Mouse (Mus musculus) adrenal gland, adult 8-10 months (tissue): ENCODE measurements around the gene Acss3. TPM values are rescaled to one million over a fixed set of nuclear protein-coding genes. Genes with fewer than 3 reads are reported as not detected.

Experiments used
- DNase-seq: peaks from one replicate; pipeline ENCODE4 v3.0.0; 2022
- total RNA-seq, 4 experiments: library from RNA; stranded (reverse); gene quantifications; 2 replicates each; pipeline ENCODE4 v1.2.4; 2022

Acss3 gene
- total RNA-seq, 4 experiments from 2014 or later = 7.9 to 28.0 (median 18.0) TPM

DNA sequence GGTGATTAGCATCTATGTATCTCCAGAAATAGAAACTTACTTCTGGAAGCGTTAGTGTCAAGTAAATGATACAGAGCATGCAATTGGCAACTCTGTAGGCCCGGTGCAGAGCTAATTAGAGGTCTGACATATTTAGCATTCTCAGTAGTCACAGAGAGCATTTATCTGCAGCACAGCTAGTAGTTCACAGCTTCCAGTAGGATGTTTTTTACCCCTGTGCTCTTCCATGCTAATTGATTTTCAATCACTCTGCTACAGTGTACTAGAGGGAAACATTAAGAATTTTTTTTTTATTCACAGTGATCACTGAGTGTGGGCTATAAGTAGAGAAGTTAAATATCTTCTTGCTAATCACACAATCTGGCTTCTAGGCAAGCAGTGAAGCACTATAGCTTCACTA, 112.3 kb downstream of the Acss3 start:
- DNase-seq = no peak

DNA sequence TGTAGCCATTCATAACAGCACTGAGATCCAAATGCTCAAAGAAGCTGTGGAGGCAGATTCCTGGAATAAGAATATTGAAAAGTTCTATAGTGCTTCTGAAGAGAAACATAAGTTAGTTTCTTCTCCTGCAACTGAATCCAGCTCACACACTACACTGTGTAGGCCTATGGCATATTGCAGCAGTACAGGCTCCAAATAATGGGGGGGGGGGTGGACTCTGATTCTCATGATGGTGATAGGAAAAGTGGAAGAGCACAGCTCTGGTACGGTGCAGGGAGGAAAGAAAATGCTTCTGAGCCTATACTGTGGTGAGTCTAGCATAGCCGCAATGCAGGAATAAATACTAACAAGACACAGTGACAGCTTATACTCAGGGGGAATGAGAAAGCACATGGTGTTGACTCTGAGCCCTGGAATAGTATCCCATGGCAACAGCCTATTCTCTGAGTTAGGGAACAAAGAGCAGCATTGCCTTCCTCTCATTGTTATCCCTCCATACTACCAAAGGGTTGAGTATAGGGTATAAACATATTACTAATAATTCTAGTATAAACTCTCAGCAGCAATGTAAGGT, 125.3 kb downstream of the Acss3 start:
- DNase-seq = no peak

DNA sequence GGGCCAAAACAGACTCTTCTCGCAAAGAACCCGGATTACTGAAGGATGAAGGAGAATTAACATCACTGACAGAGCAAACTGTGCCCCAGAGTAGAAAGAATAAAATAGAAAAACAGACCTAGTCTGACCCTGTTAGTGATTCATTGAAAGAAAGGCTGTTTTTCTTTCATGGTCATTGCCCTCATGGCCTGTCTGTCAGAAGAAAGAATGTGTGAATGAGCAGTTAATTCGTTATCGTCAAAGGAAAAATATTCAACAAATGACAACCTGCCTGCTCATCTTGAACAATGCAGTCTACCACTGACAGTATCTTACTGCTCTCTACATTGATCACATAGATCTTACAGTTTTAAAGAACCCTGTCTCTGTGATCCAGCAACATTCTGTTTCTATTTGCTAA, 134.0 kb downstream of the Acss3 start:
- no peak for DNase-seq

- DNase-seq = no peak
These were observed 148.0 kb downstream of the Acss3 start for GRCm38 (mm10) chr10:106975193-106976141.

- DNase-seq = no peak
These were observed 164.4 kb downstream of the Acss3 start for GRCm38 (mm10) chr10:106959026-106959425.

DNA sequence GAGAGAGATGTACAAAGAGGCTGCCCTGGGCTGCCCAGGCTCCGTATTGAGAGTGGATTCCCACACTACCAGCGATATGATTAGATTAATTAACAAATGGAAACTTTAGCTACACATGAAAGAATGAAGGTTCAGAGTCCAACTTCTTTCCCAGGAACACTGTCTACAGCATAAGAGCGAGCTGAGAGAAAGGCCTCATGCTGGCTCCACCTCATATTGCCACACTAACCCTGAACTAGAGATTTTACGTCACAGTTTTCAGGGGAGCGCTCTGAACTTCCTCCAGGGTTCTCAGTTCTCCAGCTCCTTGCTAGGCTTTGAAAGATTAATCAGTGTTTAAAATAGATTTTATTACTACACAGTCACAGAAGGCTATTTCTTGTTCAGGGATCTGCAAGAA, 182.1 kb downstream of the Acss3 start:
- DNase-seq = no peak

DNA sequence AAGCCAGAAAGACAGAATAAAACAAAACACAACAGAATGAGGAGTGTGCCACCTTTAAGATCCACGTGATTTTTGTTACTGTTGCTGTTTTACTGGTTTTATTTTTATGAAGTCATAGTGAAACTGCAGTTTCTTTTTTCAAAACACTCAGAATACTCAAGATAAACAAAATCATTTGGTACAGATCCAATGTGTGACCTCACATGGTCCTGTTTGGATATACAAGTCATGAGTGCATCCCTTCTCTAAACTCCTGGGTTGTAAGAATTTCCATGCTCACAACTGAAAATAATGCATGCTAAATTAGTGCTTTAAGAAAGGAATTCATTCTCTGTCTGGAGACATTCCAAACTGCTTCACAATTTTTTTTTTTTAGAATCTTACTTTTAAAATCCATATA, 184.0 kb downstream of the Acss3 start:
- DNase-seq = no peak

GRCm38 (mm10) chr10:106938851-106939250, 184.6 kb downstream of the Acss3 start:
- no peak for DNase-seq

GRCm38 (mm10) chr10:106936996-106937395, 186.5 kb downstream of the Acss3 start:
- DNase-seq = no peak

- no peak for DNase-seq
These were observed 190.8 kb downstream of the Acss3 start for GRCm38 (mm10) chr10:106932571-106933073.

- no peak for DNase-seq
These were observed 194.7 kb downstream of the Acss3 start for GRCm38 (mm10) chr10:106928576-106929332.

- no peak for DNase-seq
These were observed 198.7 kb downstream of the Acss3 start for GRCm38 (mm10) chr10:106924798-106925197.

GRCm38 (mm10) chr10:106924334-106924733, 199.1 kb downstream of the Acss3 start:
- DNase-seq = no peak

DNA sequence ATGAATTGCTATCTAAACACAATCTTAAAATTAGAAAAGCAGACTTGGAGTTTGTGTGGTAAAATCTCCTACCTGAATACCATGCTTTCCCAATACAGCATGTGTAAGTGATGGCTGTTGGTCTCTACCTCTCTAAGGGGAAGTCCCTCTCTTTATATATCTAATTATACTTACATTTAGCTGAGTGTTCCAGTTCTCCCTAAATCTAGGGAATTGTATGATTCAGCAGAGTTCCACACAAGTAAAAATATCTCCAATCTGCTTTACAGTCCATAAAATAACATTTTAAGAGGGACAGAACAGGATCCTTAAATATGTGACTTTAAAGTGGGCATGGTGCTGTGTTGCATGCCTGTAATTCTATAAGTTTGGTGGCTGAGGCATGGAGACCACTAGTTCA, 208.6 kb downstream of the Acss3 start:
- no peak for DNase-seq

DNA sequence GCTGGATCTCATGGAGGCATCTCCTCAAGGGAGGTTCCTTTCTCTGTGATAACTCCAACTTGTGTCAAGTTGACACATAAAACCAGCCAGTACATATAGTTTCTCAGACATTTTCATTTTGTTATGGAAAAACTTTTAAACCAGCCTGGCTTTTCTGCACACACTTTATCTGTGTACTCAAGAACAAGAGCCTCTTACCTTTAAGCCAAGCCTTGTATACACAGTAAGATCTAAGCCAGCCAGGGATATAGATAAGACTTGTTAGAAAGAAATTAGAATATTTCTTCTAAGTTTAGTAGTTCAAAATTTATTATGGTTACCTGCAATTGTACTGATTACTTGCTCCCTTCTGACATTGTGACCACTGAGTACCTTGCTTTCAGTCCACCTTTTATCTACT, 209.2 kb downstream of the Acss3 start:
- DNase-seq = no peak

GRCm38 (mm10) chr10:106913032-106913431, 210.4 kb downstream of the Acss3 start:
- no peak for DNase-seq

DNA sequence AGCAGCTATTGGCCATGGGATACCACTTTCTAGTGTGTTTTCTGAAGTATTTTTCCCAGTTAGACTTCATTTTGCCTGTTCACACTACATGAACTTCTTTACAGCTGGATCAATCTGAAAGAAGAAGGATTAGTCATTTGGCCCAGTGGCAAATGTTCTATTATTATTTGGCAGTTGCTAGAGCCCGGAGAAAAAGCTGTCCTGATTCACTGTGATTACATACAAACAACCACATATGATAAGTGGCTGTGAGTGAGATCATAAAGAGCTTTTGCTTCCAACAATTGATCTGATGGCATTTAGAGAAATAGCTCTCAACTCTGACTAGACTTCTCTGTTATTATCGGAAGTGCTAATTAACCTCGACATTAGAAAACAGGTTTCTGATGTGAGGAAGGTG, 213.4 kb downstream of the Acss3 start:
- no peak for DNase-seq

DNA sequence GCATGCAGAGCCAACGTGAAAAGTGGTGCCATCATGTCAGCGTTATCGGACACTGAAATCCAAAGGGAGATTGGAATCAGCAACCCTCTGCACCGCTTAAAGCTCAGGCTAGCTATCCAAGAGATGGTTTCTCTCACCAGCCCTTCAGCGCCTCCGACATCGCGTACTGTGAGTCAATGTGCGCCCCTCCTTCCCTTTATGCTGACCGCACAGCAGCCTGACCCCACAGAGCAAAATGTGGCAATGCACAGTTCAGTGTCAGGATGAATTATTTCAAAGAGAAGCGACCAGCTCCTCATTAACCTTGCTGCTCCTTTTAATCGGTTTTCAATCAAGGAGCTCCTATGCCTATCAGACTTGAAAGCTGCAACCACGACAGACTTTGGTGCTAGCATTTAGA, 227.1 kb downstream of the Acss3 start:
- no peak for DNase-seq

Other genes with a start within 250 kb of the Acss3 start
- 1 to 10 TPM; 3.9 to 5.9 (median 4.6) TPM for gene Lin7a, start 148.0 kb upstream of the Acss3 start, total RNA-seq